8 mouse cellular contexts compared by ENCODE assay signal in genomic region chrX:74283092-74283437, GRCm38 (mm10). TPM values are rescaled to one million over a fixed set of nuclear protein-coding genes. Genes with fewer than 3 reads are reported as not detected.
DNase-seq lines count a peak whose midpoint lies in the region; ATAC-seq and TF ChIP-seq lines count a peak whose summit lies in the region.

No protein-coding gene starts in this region.

- TF ChIP-seq CTCF in heart, adult 2 months (IDR thresholded peaks at IDR 0.05), result no peak
- TF ChIP-seq CTCF in C2C12 (IDR thresholded peaks at IDR 0.05; ENCODE audit: control insufficient read depth, insufficient read depth, insufficient read length), result no peak

- TF ChIP-seq EP300 in heart, adult 2 months (IDR thresholded peaks at IDR 0.05; ENCODE audit: insufficient read depth, low read depth, low read length), result no peak

- no peaks in the 10 kb centered on the region for H3K9me3 ChIP-seq in forebrain, embryonic 12.5 days
- H3K9me3 ChIP-seq in liver, embryonic 12.5 days (replicated peaks), result no peaks in the 10 kb centered on the region

- 36% methylated on average over 5 of the region's 5 CpGs for WGBS in heart, adult 2 months
- WGBS in forebrain, embryonic 12.5 days, result 37% methylated on average over 5 of the region's 5 CpGs
- WGBS in liver, embryonic 12.5 days (ENCODE audit: insufficient replicate concordance), result 24% methylated on average over 5 of the region's 5 CpGs

- DNase-seq in heart, adult 2 months, result no peak
- no peak for DNase-seq in heart, postnatal 25 days (ENCODE audit: low spot score)
- DNase-seq in urinary bladder, postnatal 14 days (ENCODE audit: low spot score), result no peak
- no peak for DNase-seq in left cerebral cortex, postnatal 4 days
- DNase-seq in gastrocnemius, adult 18-20 months (ENCODE audit: low spot score), result no peak

- no peaks in the 10 kb centered on the region; the same call in 1 of the 2 replicates for H3K79me2 ChIP-seq in heart, adult 2 months (replicated peaks; ENCODE audit: control insufficient read depth, insufficient read depth, low read length)
- peaks cover 29% of the 10 kb centered on the region for H3K79me2 ChIP-seq in C2C12 (ENCODE audit: control insufficient read depth, insufficient read depth)

- no peaks in the 10 kb centered on the region for H3K79me3 ChIP-seq in C2C12 (ENCODE audit: low read depth)

- no peak for TF ChIP-seq POLR2A in heart, adult 2 months (IDR thresholded peaks at IDR 0.05; ENCODE audit: insufficient read depth, low read depth, low read length)

- peak overlapping the region; percentile 87 for H3ac ChIP-seq in C2C12 (ENCODE audit: control insufficient read depth, insufficient read length, low read depth)

- H3K4me3 ChIP-seq in heart, adult 2 months, result peak overlapping the region; percentile 56
- H3K4me3 ChIP-seq in C2C12 (ENCODE audit: insufficient read depth, poor library complexity, severe bottlenecking), result peak overlapping the region; percentile 41
- H3K4me3 ChIP-seq in forebrain, embryonic 12.5 days (replicated peaks), result peak overlapping the region; percentile 52
- peak overlapping the region; percentile 71 for H3K4me3 ChIP-seq in liver, embryonic 12.5 days

- ATAC-seq in forebrain, embryonic 12.5 days (ENCODE audit: low FRiP score), result peak; percentile 39
- ATAC-seq in liver, embryonic 12.5 days, result no peak

- peak overlapping the region; percentile 68 for H3K4me2 ChIP-seq in forebrain, embryonic 12.5 days
- peak overlapping the region; percentile 85 for H3K4me2 ChIP-seq in liver, embryonic 12.5 days

- no peaks in the 10 kb centered on the region for H3K27me3 ChIP-seq in heart, adult 2 months (ENCODE audit: control insufficient read depth, insufficient read depth, low read length)
- no peaks in the 10 kb centered on the region for H3K27me3 ChIP-seq in C2C12 (ENCODE audit: control insufficient read depth, insufficient read depth, insufficient read length)
- no peaks in the 10 kb centered on the region for H3K27me3 ChIP-seq in forebrain, embryonic 12.5 days
- H3K27me3 ChIP-seq in liver, embryonic 12.5 days (replicated peaks), result no peaks in the 10 kb centered on the region

- intact Hi-C loops in heart, adult 2 months (cut with DNase I), result loop anchor here (5.0 kb wide), 2 partner anchors 36 to 109 kb away; partner anchors contain the start of genes Fam3a, Flna and Ikbkg
- intact Hi-C loops in heart, postnatal 25 days (cut with DNase I), result no loop called here
- intact Hi-C loops in left cerebral cortex, postnatal 4 days (cut with DNase I), result no loop called here

- H3K9ac ChIP-seq in heart, adult 2 months (ENCODE audit: low read depth, low read length), result peak overlapping the region; percentile 79
- peak overlapping the region; percentile 67 for H3K9ac ChIP-seq in forebrain, embryonic 12.5 days
- peak overlapping the region; percentile 76 for H3K9ac ChIP-seq in liver, embryonic 12.5 days

- no peaks in the 10 kb centered on the region; the same call in 1 of the 2 replicates for H3K36me3 ChIP-seq in heart, adult 2 months (ENCODE audit: control insufficient read depth, insufficient read depth, low read length)
- H3K36me3 ChIP-seq in C2C12 (ENCODE audit: control insufficient read depth, insufficient read depth), result no peaks in the 10 kb centered on the region
- peaks cover 1% of the 10 kb centered on the region; the same call in 1 of the 2 replicates for H3K36me3 ChIP-seq in forebrain, embryonic 12.5 days (replicated peaks)
- peaks cover 12% of the 10 kb centered on the region for H3K36me3 ChIP-seq in liver, embryonic 12.5 days

- peak overlapping the region; percentile 91 for H3K27ac ChIP-seq in heart, adult 2 months
- peak overlapping the region; percentile 75 for H3K27ac ChIP-seq in forebrain, embryonic 12.5 days
- H3K27ac ChIP-seq in liver, embryonic 12.5 days, result peak overlapping the region; percentile 95

- H3K4me1 ChIP-seq in heart, adult 2 months (ENCODE audit: control insufficient read depth, insufficient read depth, low read length), result peaks cover 6% of the 10 kb centered on the region
- H3K4me1 ChIP-seq in forebrain, embryonic 12.5 days, result peaks cover 10% of the 10 kb centered on the region
- peaks cover 31% of the 10 kb centered on the region for H3K4me1 ChIP-seq in liver, embryonic 12.5 days

TF ChIP-seq in C2C12, 6 proteins besides CTCF, POLR2A, EP300 and RAD21:
- TF ChIP-seq CEBPB (IDR thresholded peaks at IDR 0.05; ENCODE audit: low read depth), result no peak
- TF ChIP-seq MAX (IDR thresholded peaks at IDR 0.05), result no peak
- TF ChIP-seq MYOG (IDR thresholded peaks at IDR 0.05; ENCODE audit: control insufficient read depth, extremely low read depth, insufficient read length), result no peak
- TF ChIP-seq FOSL1 (IDR thresholded peaks at IDR 0.05; ENCODE audit: insufficient read depth, low read length, poor library complexity, severe bottlenecking), result no peak
- TF ChIP-seq MYOD1 (IDR thresholded peaks at IDR 0.05; ENCODE audit: control insufficient read depth, insufficient read length, low read depth), result no peak
- no peak for TF ChIP-seq USF1 (IDR thresholded peaks at IDR 0.05; ENCODE audit: low read depth)
TF ChIP-seq in C2C12: peak in this region for 0.

RNA-seq across cellular contexts. Expression of gene Dnase1l1, which starts 0.9 kb away (rescaled TPM):
- 10 to 100 TPM; 15.4 to 19.7 TPM for total RNA-seq in heart, adult 2 months (2021)
- 21.2 and 33.2 TPM in 2 replicates for polyA plus RNA-seq in heart, adult 2 months (2012; rRNA removed)
- 10 to 100 TPM; 13.2 to 17.5 TPM for total RNA-seq in heart, postnatal 25 days (2021)
- polyA plus RNA-seq in C2C12 (2012; fragmentation: generic; extraction: Trizol), result 13.9 TPM
- polyA plus RNA-seq in forebrain, embryonic 12.5 days (2016; fragmentation: Nextera tagmentation; extraction: Ambion mirVana), result 5.0 TPM in 2 replicates
- polyA plus RNA-seq in liver, embryonic 12.5 days (2016; fragmentation: Nextera tagmentation; extraction: Ambion mirVana), result 19.8 and 21.6 TPM in 2 replicates
- total RNA-seq in left cerebral cortex, postnatal 4 days (2021), result 1 to 10 TPM; 2.5 to 5.0 TPM
- 100 to 1,000 TPM; 114 to 124 TPM for total RNA-seq in gastrocnemius, adult 18-20 months (2021)

RNA-seq across cellular contexts. Expression of gene Taz, which starts 1.4 kb away (rescaled TPM):
- total RNA-seq in heart, adult 2 months (2021), result 10 to 100 TPM; 45.6 to 47.4 TPM
- 93.5 and 103 TPM in 2 replicates for polyA plus RNA-seq in heart, adult 2 months (2012; rRNA removed)
- 10 to 100 TPM; 42.1 to 45.2 TPM for total RNA-seq in heart, postnatal 25 days (2021)
- 18.1 TPM for polyA plus RNA-seq in C2C12 (2012; fragmentation: generic; extraction: Trizol)
- 81.6 and 84.3 TPM in 2 replicates for polyA plus RNA-seq in forebrain, embryonic 12.5 days (2016; fragmentation: Nextera tagmentation; extraction: Ambion mirVana)
- polyA plus RNA-seq in liver, embryonic 12.5 days (2016; fragmentation: Nextera tagmentation; extraction: Ambion mirVana), result 33.4 and 36.5 TPM in 2 replicates
- 10 to 100 TPM; 54.8 to 57.4 TPM for total RNA-seq in left cerebral cortex, postnatal 4 days (2021)
- total RNA-seq in gastrocnemius, adult 18-20 months (2021), result 10 to 100 TPM; 40.2 to 47.4 TPM

RNA-seq across cellular contexts. Expression of gene Rpl10, which starts 12.5 kb away (rescaled TPM):
- total RNA-seq in heart, adult 2 months (2021), result 100 to 1,000 TPM; 200 to 274 TPM
- polyA plus RNA-seq in heart, adult 2 months (2012; rRNA removed), result 593 and 754 TPM in 2 replicates
- 100 to 1,000 TPM; 217 to 221 TPM for total RNA-seq in heart, postnatal 25 days (2021)
- polyA plus RNA-seq in C2C12 (2012; fragmentation: generic; extraction: Trizol), result 3,196 TPM
- polyA plus RNA-seq in forebrain, embryonic 12.5 days (2016; fragmentation: Nextera tagmentation; extraction: Ambion mirVana), result 555 and 564 TPM in 2 replicates
- polyA plus RNA-seq in liver, embryonic 12.5 days (2016; fragmentation: Nextera tagmentation; extraction: Ambion mirVana), result 624 and 688 TPM in 2 replicates
- 100 to 1,000 TPM; 264 to 422 TPM for total RNA-seq in left cerebral cortex, postnatal 4 days (2021)
- 100 to 1,000 TPM; 172 to 189 TPM for total RNA-seq in gastrocnemius, adult 18-20 months (2021)

RNA-seq across cellular contexts. Expression of gene Atp6ap1, which starts 13.8 kb away (rescaled TPM):
- 100 to 1,000 TPM; 131 to 132 TPM for total RNA-seq in heart, adult 2 months (2021)
- 240 and 378 TPM in 2 replicates for polyA plus RNA-seq in heart, adult 2 months (2012; rRNA removed)
- total RNA-seq in heart, postnatal 25 days (2021), result 100 to 1,000 TPM; 128 to 139 TPM
- 120 TPM for polyA plus RNA-seq in C2C12 (2012; fragmentation: generic; extraction: Trizol)
- 101 and 104 TPM in 2 replicates for polyA plus RNA-seq in forebrain, embryonic 12.5 days (2016; fragmentation: Nextera tagmentation; extraction: Ambion mirVana)
- 76.4 and 77.9 TPM in 2 replicates for polyA plus RNA-seq in liver, embryonic 12.5 days (2016; fragmentation: Nextera tagmentation; extraction: Ambion mirVana)
- 100 to 1,000 TPM; 228 to 244 TPM for total RNA-seq in left cerebral cortex, postnatal 4 days (2021)
- total RNA-seq in gastrocnemius, adult 18-20 months (2021), result 10 to 100 TPM; 92.1 to 95.3 TPM

RNA-seq across cellular contexts. Expression of gene Gdi1, which starts 21.7 kb away (rescaled TPM):
- 10 to 100 TPM; 63.1 to 71.6 TPM for total RNA-seq in heart, adult 2 months (2021)
- 121 and 191 TPM in 2 replicates for polyA plus RNA-seq in heart, adult 2 months (2012; rRNA removed)
- 10 to 100 TPM; 71.4 to 80.9 TPM for total RNA-seq in heart, postnatal 25 days (2021)
- 95.2 TPM for polyA plus RNA-seq in C2C12 (2012; fragmentation: generic; extraction: Trizol)
- polyA plus RNA-seq in forebrain, embryonic 12.5 days (2016; fragmentation: Nextera tagmentation; extraction: Ambion mirVana), result 561 and 617 TPM in 2 replicates
- polyA plus RNA-seq in liver, embryonic 12.5 days (2016; fragmentation: Nextera tagmentation; extraction: Ambion mirVana), result 64.1 and 78.8 TPM in 2 replicates
- 100 to 1,000 TPM; 745 to 773 TPM for total RNA-seq in left cerebral cortex, postnatal 4 days (2021)
- 10 to 100 TPM; 27.9 to 35.9 TPM for total RNA-seq in gastrocnemius, adult 18-20 months (2021)

Comparison
In these comparisons a context has a peak if more than half of its experiments do, and no peak if none do; other contexts are left out.
1. RNA of gene Dnase1l1, which starts 0.9 kb away (total RNA-seq): 114 to 124 TPM in gastrocnemius, adult 18-20 months; 15.4 to 19.7 TPM in heart, adult 2 months, 13.2 to 17.5 TPM in heart, postnatal 25 days and 2.5 to 5.0 TPM in left cerebral cortex, postnatal 4 days; every median in the first group is over 4 times any median in the second.
2. Peak in every context shown above with its lines, with median percentiles within 50 percentile points of each other: H3K27ac ChIP-seq, H3K4me3 ChIP-seq and H3K9ac ChIP-seq.